Mouse (Mus musculus) embryonic facial prominence, embryonic 11.5 days (tissue): ENCODE results near the gene Hipk3. TPM values are rescaled to one million over a fixed set of nuclear protein-coding genes. Genes with fewer than 3 reads are reported as not detected.

ENCODE experiments used
- ATAC-seq: fragments of 200-750 bp; cut with Nextera tagmentation; replicated peaks from 2 replicates; pipeline ENCODE4 v1.8.0; 2017; ENCODE audit warnings: low read depth; ENCODE audit not compliant: insufficient number of reproducible peaks, low FRiP score, low TSS enrichment
- DNase-seq: peaks from one replicate; pipeline ENCODE4 v3.0.0-alpha.2; 2015; ENCODE audit warnings: low spot score
- H3K27ac ChIP-seq: fragments of 300-500 bp; sonication (generic); replicated peaks from 2 replicates; pipeline ENCODE4 v1.5.1; 2014; ENCODE audit warnings: mild to moderate bottlenecking, low read depth, low read length, control low read depth
- H3K27me3 ChIP-seq: fragments of 300-500 bp; sonication (generic); 2 replicates; pipeline ENCODE4 v1.6.1; 2014; ENCODE audit warnings: mild to moderate bottlenecking, low read length, moderate library complexity, mixed read lengths; ENCODE audit not compliant: control insufficient read depth, insufficient read depth
- H3K36me3 ChIP-seq: fragments of 300-500 bp; sonication (generic); replicated peaks from 2 replicates; pipeline ENCODE4 v1.6.1; 2014; ENCODE audit warnings: low read depth, mild to moderate bottlenecking, low read length, moderate library complexity, mixed read lengths; ENCODE audit not compliant: control insufficient read depth, insufficient read depth
- H3K4me1 ChIP-seq: fragments of 300-500 bp; sonication (generic); 2 replicates; pipeline ENCODE4 v1.6.1; 2014; ENCODE audit warnings: low read length, mixed read lengths; ENCODE audit not compliant: control insufficient read depth, insufficient read depth
- H3K4me2 ChIP-seq: fragments of 300-500 bp; sonication (generic); 2 replicates; pipeline ENCODE4 v1.6.1; 2014; ENCODE audit warnings: low read depth, mild to moderate bottlenecking, control low read depth, low read length, moderate library complexity
- H3K4me3 ChIP-seq: fragments of 300-500 bp; sonication (generic); 2 replicates; pipeline ENCODE4 v1.5.1; 2014; ENCODE audit warnings: low read depth, low read length, control low read depth
- H3K9ac ChIP-seq: fragments of 300-500 bp; sonication (generic); replicated peaks from 2 replicates; pipeline ENCODE4 v1.6.1; 2014; ENCODE audit warnings: mild to moderate bottlenecking, control low read depth, low read length
- H3K9me3 ChIP-seq: fragments of 300-500 bp; sonication (generic); replicated peaks from 2 replicates; pipeline ENCODE4 v1.6.1; 2016; ENCODE audit warnings: mild to moderate bottlenecking, low read length, inconsistent platforms, mixed read lengths; ENCODE audit not compliant: control insufficient read depth
- WGBS: fragments of 180-500 bp; shearing (Covaris S2); extraction: QIAGEN DNeasy Blood & Tissue Kit; methylation state at CpG from one replicate; pipeline ENCODE4 v1.1.7; 2014; 5-methylcytosine and 5-hydroxymethylcytosine counted together
- microRNA counts: library from miRNA; unstranded; fragments of <30 nt; microRNA quantifications from one replicate; lab custom pipeline; 2016
- microRNA-seq: library from miRNA; unstranded; fragments of <30 nt; microRNA quantifications from one replicate; pipeline ENCODE4, GENCODE M21; 2016; ENCODE audit warnings: borderline number of aligned reads
- polyA plus RNA-seq: library from polyadenylated mRNA; unstranded; fragments of >200 nt; fragmentation: Nextera tagmentation; extraction: Ambion mirVana; gene quantifications from 2 replicates; pipeline ENCODE4 v1.2.1, GENCODE M21; 2014

Gene Hipk3
- polyA plus RNA-seq, 1 experiment from 2014 or later: 17.5 TPM

DNA sequence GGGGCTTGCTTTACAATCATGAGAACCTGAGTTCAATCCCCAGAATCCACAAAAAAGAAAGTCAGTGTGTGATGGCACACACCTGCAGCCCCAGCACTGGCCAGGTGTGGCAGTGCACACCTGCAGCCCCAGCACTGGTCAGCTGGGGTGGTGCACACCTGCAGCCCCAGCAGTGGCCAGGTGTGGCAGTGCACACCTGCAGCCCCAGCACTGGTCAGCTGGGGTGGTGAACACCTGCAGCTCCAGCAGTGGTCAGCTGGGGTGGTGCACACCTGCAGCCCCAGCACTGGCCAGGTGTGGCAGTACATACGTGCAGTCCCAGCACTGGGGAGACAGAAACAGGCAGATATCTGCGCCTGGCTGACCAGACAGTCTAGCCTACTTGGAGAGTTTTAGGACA is 116.3 kb downstream of the Hipk3 start:
- DNase-seq (no peak), ATAC-seq (no peak)
- Histone ChIP-seq H3K4me1 (no peaks in the 10 kb centered on the region), H3K4me2 (no peak overlapping the region), H3K27ac (no peak overlapping the region), H3K27me3 (no peaks in the 10 kb centered on the region), H3K9ac (no peak overlapping the region), H3K4me3 (no peak overlapping the region), H3K36me3 (no peaks in the 10 kb centered on the region), H3K9me3 (no peaks in the 10 kb centered on the region)
- 64% methylated on average over 2 of the region's 2 CpGs for WGBS

MicroRNAs within 50 kb of the gene (microRNA counts, 519-probe panel; counts per million panel counts)
- microRNA mmu-miR-1902 (lab: Ali Mortazavi, UCI): not detected

Small RNA genes within 50 kb of the gene (microRNA-seq; reads per million reads assigned to microRNA genes)
- gene Mir1902: not detected

Other genes with a start within 250 kb of the Hipk3 start
- 1.1 and 1.3 TPM in 2 replicates for gene D430041D05Rik, start 83.4 kb downstream of the Hipk3 start, polyA plus RNA-seq
- gene Cstf3, start 96.1 kb upstream of the Hipk3 start, polyA plus RNA-seq: 91.7 and 96.7 TPM in 2 replicates
- gene Tcp11l1, start 217.7 kb upstream of the Hipk3 start, polyA plus RNA-seq: 62.5 and 63.1 TPM in 2 replicates
- gene Pin1rt1, start 221.9 kb upstream of the Hipk3 start, polyA plus RNA-seq: 0.18 TPM in 1 of 2 replicates, not detected in the other
- gene Depdc7, start 248.4 kb upstream of the Hipk3 start, polyA plus RNA-seq: 4.4 and 5.1 TPM in 2 replicates